Mouse (Mus musculus): ENCODE measurements at regions not wholly inside any gene's neighbourhood (a gene's known extent, or its start where the extent isn't known, plus 50 kb on each side); places are given as distances from the start of the nearest gene placed in this dataset.

DNA sequence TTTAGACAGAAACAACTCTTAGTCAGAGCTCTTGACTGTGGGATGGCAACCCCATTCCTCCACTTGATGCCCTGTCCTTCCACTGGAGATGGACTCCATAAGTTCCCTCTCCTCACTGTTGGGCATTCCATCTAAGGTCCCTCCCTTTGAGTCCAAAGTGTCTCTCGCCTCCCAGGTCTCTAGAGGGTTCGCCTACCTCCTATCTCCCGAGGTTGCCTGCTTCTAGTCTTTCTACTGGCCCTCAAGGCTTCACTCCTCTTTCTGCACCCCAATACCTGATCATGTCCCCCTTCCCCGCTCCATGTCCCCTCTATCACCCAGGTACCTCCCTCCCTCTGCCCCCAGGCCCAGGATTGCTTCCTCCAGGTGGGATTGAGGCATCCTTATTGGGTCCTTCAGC, 142.9 kb upstream of the Mgmt start:
- Histone ChIP-seq H3K27ac (no peak overlapping the region), H3K9me3 (replicated peaks) (no peaks in the 10 kb centered on the region), H3K36me3 (no peaks in the 10 kb centered on the region), H3K4me2 (no peak overlapping the region), H3K9ac (no peak overlapping the region), H3K4me3 (no peak overlapping the region), H3K27me3 (replicated peaks) (no peaks in the 10 kb centered on the region), H3K4me1 (no peaks in the 10 kb centered on the region)
- ATAC-seq = no peak
- WGBS (ENCODE audit: insufficient replicate concordance) = 46% methylated on average over 4 of the region's 4 CpGs

DNA sequence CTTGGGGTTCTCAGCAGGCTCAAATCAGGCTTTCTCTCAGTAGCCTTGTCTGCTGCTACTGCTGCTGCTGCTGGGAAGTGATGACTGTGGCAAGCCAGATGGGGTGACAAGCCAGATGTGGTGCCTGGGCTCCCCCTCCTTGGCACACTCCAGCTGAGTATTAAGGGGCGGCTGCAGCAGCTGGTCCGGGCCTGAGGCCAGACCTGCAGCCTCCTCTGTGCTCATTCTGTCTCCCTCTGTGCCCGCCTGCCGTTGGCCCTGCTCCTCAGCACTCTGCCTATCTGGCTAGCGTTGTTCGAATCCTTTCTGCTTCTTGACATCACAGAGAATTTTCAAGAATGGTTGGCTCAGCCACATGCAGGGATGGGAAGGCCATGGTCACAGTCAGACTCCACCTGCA, 139.6 kb upstream of the Mgmt start:
- H3K4me3 ChIP-seq = no peak overlapping the region
- no peak for ATAC-seq
- WGBS (ENCODE audit: insufficient replicate concordance) = 69% methylated on average over 6 of the region's 6 CpGs

DNA sequence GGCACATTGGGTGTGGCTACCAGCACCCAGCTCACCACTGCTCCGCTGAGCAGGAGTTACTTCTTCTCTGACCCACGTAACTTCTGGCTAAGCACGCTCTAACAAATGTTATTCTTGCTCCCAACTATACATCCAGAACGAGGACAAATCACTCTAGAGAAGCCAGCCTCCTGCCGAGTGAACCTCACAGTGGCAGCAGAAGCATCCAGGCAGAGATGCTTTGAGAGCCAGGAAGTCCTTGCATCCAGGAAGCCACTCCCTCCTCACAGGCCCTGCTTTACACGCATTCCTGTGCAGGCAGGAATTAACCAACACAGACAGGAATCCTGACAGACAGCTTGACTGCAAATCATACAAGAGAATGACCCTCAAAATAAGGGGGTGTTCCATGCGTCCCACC, 129.4 kb upstream of the Mgmt start:
- Histone ChIP-seq H3K36me3 (no peaks in the 10 kb centered on the region), H3K27ac (no peak overlapping the region), H3K4me2 (no peak overlapping the region), H3K4me1 (no peaks in the 10 kb centered on the region), H3K9ac (no peak overlapping the region), H3K27me3 (replicated peaks) (no peaks in the 10 kb centered on the region), H3K4me3 (no peak overlapping the region), H3K9me3 (replicated peaks) (no peaks in the 10 kb centered on the region)
- 46% methylated on average over 7 of the region's 7 CpGs for WGBS (ENCODE audit: insufficient replicate concordance)
- ATAC-seq = no peak

More for the DNA sequence above, 139.6 kb upstream of the Mgmt start:
- Histone ChIP-seq H3K36me3 (no peaks in the 10 kb centered on the region), H3K4me2 (no peak overlapping the region), H3K9me3 (replicated peaks) (no peaks in the 10 kb centered on the region), H3K4me1 (no peaks in the 10 kb centered on the region), H3K27ac (no peak overlapping the region), H3K27me3 (replicated peaks) (no peaks in the 10 kb centered on the region), H3K9ac (no peak overlapping the region)

DNA sequence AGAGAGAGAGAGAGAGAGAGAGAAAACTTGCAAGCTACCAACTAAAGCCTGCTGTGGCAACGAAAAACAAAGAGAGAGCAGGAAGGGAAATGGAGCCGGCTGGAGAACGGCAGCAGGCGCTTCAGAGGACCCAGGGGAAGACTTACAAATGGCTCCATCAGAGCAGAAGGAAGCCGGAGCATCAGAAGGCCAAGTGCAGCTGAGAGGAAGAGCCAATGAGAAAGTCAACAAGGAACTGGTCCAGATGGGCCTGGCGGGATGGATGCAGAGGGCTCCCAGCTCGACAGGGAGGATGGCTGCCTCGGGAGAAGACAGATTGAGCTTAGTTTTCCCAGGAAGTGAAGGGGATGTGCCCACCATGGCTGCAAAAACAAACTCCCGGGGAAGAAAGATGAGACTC, 127.2 kb upstream of the Mgmt start:
- no peak for ATAC-seq
- WGBS (ENCODE audit: insufficient replicate concordance) = 54% methylated on average over 9 of the region's 9 CpGs
- Histone ChIP-seq H3K4me3 (no peak overlapping the region), H3K36me3 (no peaks in the 10 kb centered on the region), H3K4me2 (no peak overlapping the region), H3K9me3 (replicated peaks) (no peaks in the 10 kb centered on the region), H3K4me1 (no peaks in the 10 kb centered on the region), H3K27ac (no peak overlapping the region), H3K9ac (no peak overlapping the region), H3K27me3 (replicated peaks) (no peaks in the 10 kb centered on the region)

DNA sequence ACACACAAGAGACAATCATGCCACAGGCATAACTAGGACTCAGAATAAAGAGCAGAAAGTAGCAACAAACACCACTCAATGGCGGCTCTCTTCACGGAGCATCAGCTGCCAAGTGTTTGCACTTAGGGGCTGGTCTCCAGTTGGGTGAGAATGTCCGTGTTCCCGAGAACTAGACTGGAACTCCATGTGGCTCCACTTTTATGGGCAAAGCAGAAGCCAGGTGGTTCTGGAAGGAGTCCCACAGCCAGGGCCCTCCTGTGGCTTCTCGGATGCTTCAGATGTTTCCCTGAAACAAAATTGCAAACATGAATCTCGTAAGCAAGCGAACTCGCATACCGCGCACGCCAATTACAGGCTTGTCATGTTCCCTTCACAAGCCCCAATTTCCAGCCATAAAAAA, 113.7 kb upstream of the Mgmt start:
- Histone ChIP-seq H3K27me3 (replicated peaks) (no peaks in the 10 kb centered on the region), H3K9me3 (replicated peaks) (no peaks in the 10 kb centered on the region), H3K4me2 (no peak overlapping the region), H3K27ac (no peak overlapping the region), H3K9ac (no peak overlapping the region), H3K36me3 (no peaks in the 10 kb centered on the region), H3K4me1 (no peaks in the 10 kb centered on the region), H3K4me3 (no peak overlapping the region)
- 83% methylated on average over 11 of the region's 11 CpGs for WGBS (ENCODE audit: insufficient replicate concordance)
- ATAC-seq = no peak

DNA sequence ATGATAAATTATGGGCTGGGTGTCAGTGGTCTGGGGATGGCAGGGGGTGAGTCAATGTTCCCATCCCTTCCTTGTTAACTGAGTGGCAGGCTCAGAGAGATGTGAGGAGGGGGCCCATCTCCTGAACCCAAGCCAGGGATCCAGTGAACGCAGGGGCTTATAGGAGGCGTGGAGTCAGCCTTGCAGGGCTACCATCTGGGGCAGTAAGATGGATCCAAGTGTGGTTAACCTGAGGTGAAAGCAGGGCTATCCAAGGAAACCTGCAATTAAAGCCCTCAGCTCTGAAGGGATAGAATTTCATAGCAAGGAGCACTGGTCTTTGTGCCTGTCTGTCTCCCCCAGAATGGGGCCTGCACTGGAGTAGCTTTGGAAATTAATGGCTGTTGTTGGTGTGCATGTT, 103.3 kb upstream of the Mgmt start:
- H3K4me2 ChIP-seq = no peak overlapping the region
- H3K9me3 ChIP-seq (replicated peaks) = no peaks in the 10 kb centered on the region
- H3K36me3 ChIP-seq = no peaks in the 10 kb centered on the region
- no peak overlapping the region for H3K9ac ChIP-seq
- 65% methylated on average over 2 of the region's 2 CpGs for WGBS (ENCODE audit: insufficient replicate concordance)
- ATAC-seq = no peak
- H3K4me1 ChIP-seq = no peaks in the 10 kb centered on the region
- no peaks in the 10 kb centered on the region for H3K27me3 ChIP-seq (replicated peaks)
- no peak overlapping the region for H3K27ac ChIP-seq
- no peak overlapping the region for H3K4me3 ChIP-seq

DNA sequence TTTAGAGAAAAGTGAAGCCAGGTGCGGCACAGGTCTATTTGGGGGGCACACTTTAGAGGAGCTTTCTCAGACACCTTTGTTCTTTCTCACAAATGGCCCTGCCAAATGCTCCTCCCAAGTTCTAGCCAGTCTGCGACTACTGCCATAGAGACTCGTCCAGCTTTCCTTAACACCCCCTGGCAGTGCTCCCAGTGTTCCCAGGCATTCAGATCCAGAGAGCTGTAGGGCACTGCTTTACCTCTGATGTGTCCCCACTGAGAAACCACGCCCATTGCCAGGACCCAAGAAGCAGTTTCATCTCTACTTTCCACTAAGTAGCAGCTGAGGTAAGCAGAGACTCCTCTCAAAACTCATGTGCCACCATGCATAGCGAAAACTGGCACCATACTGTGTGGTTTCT, 102.3 kb upstream of the Mgmt start:
- H3K4me3 ChIP-seq = no peak overlapping the region
- no peaks in the 10 kb centered on the region for H3K9me3 ChIP-seq (replicated peaks)
- no peaks in the 10 kb centered on the region for H3K27me3 ChIP-seq (replicated peaks)
- H3K4me1 ChIP-seq = no peaks in the 10 kb centered on the region
- no peaks in the 10 kb centered on the region for H3K36me3 ChIP-seq
- ATAC-seq = no peak
- no peak overlapping the region for H3K4me2 ChIP-seq
- no peak overlapping the region for H3K9ac ChIP-seq
- H3K27ac ChIP-seq = no peak overlapping the region
- WGBS (ENCODE audit: insufficient replicate concordance) = 60% methylated on average over 5 of the region's 5 CpGs

DNA sequence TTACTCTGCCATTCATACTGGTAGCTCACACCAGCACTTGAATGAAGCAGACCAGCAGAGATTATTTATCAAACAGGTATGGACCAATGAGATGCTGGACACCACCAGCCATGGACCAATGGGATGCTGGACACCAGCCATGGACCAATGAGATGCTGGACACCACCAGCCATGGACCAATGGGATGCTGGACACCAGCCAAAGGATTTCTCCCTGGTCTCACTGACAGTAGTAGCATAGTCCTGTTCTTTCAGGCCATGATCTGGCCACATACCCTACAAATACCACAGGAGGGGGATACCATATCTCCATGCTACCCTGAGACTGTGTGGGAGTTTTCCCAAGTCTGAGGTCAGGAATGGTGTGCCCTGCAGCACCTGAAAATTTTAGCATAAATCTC, 98.0 kb upstream of the Mgmt start:
- H3K27ac ChIP-seq = no peak overlapping the region
- H3K4me2 ChIP-seq = no peak overlapping the region
- H3K27me3 ChIP-seq (replicated peaks) = no peaks in the 10 kb centered on the region
- no peaks in the 10 kb centered on the region for H3K36me3 ChIP-seq
- ATAC-seq = no peak
- H3K9ac ChIP-seq = no peak overlapping the region
- H3K4me3 ChIP-seq = no peak overlapping the region
- H3K4me1 ChIP-seq = no peaks in the 10 kb centered on the region
- no peaks in the 10 kb centered on the region for H3K9me3 ChIP-seq (replicated peaks)

DNA sequence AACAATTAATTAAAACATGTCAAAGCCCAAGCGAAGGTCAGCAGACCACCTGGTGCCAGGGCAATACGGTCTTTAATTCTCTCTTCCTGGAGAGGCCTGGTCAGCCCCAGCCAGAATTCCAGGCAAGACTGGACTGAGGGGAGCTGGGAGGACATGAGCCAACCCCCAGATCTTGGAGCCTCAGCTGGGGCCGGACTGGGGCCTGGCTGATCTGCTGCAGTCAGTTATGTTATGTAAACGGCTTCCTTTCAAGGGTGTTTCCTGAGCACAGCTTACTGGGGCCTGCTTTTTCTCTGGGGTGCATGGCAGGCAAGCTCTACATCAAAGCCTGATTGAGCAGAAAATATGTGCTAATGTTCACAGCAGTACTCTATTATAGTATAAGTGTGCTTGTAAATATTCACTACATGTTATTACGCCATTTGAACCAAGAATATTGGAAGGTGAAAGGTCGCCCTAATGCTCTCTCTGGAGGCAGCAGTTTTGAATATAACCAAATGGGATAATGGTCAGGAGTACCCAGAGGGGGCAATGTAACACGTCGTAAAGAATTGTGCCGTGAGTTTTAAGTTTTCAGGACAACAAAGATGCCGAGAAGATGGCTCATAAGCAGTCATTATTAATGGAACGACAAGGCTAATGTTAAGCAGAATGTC, 96.5 kb upstream of the Mgmt start:
- no peak for ATAC-seq
- no peaks in the 10 kb centered on the region for H3K36me3 ChIP-seq

DNA sequence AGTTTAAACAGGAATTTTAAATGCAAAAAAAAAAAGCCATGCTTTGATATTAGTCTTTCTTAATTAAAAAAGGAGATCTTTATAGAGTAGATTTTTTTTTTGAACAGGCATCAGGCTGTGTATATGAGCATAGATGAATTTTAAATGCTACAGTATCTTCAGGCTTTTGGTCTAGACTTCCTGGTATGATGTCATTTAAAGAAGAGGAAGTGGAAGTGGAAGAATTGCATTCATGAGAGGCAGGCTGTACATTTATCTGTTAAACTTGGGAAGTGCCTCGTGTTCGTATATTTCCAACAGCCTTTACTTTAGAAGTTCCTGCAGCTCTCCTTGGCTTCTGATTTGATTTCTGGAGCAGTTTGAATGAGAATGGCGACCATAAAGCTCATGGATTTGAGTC, 95.8 kb upstream of the Mgmt start:
- Histone ChIP-seq H3K27me3 (replicated peaks) (no peaks in the 10 kb centered on the region), H3K27ac (no peak overlapping the region), H3K9ac (no peak overlapping the region), H3K4me3 (no peak overlapping the region), H3K4me2 (no peak overlapping the region), H3K4me1 (no peaks in the 10 kb centered on the region), H3K9me3 (replicated peaks) (no peaks in the 10 kb centered on the region), H3K36me3 (no peaks in the 10 kb centered on the region)
- 47% methylated on average over 3 of the region's 3 CpGs for WGBS (ENCODE audit: insufficient replicate concordance)
- ATAC-seq = no peak

More for the DNA sequence above, 96.5 kb upstream of the Mgmt start:
- no peaks in the 10 kb centered on the region for H3K4me1 ChIP-seq
- H3K9ac ChIP-seq = no peak overlapping the region
- no peaks in the 10 kb centered on the region for H3K9me3 ChIP-seq (replicated peaks)
- no peak overlapping the region for H3K4me2 ChIP-seq
- H3K27ac ChIP-seq = no peak overlapping the region
- WGBS (ENCODE audit: insufficient replicate concordance) = 58% methylated on average over 11 of the region's 11 CpGs
- H3K27me3 ChIP-seq (replicated peaks) = no peaks in the 10 kb centered on the region
- H3K4me3 ChIP-seq = no peak overlapping the region

DNA sequence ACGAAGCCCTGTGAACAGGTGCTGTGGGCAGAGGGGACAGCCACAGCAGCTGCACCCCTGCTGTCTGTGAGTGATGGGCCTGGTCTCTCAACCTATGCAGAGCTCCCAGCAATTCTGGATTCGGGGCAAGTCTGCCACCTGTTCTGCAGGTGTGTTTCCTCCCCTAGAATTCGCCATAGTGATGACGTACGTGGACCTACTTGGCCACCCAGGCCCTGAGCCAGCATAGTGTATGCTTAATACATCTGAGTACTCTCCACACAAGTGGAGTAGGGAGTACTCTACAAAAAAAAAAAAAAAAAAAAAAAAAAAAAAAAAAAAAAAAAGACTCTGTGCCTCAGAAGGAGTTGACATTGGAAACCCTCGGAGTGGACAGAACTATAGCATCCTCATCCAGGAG, 87.3 kb upstream of the Mgmt start:
- Histone ChIP-seq H3K36me3 (no peaks in the 10 kb centered on the region), H3K9ac (no peak overlapping the region), H3K4me3 (no peak overlapping the region), H3K4me1 (no peaks in the 10 kb centered on the region), H3K27me3 (replicated peaks) (no peaks in the 10 kb centered on the region), H3K27ac (no peak overlapping the region), H3K4me2 (no peak overlapping the region), H3K9me3 (replicated peaks) (no peaks in the 10 kb centered on the region)
- no peak for ATAC-seq
- 78% methylated on average over 6 of the region's 6 CpGs for WGBS (ENCODE audit: insufficient replicate concordance)

DNA sequence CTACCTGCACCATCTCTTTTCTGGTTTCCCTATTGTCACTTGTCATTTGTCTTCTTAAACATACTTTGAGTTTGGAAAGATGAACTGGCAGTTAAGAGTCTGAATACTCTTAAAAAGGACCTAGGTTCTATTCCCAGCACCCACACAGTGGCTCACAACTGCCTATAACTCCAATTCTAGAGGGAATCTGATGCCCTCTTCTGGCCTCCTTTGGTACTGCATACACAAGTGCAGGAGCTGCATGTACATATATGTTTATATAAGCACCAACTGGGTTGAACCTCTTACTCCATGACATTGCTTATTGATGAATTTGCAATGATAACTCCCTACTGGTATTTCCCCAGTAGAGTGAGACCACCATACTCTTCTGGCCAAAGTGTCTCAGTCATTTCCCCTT, 86.4 kb upstream of the Mgmt start:
- Histone ChIP-seq H3K4me1 (no peaks in the 10 kb centered on the region), H3K27me3 (replicated peaks) (no peaks in the 10 kb centered on the region), H3K9ac (no peak overlapping the region), H3K9me3 (replicated peaks) (no peaks in the 10 kb centered on the region), H3K4me2 (no peak overlapping the region), H3K36me3 (no peaks in the 10 kb centered on the region), H3K4me3 (no peak overlapping the region), H3K27ac (no peak overlapping the region)
- no peak for ATAC-seq

DNA sequence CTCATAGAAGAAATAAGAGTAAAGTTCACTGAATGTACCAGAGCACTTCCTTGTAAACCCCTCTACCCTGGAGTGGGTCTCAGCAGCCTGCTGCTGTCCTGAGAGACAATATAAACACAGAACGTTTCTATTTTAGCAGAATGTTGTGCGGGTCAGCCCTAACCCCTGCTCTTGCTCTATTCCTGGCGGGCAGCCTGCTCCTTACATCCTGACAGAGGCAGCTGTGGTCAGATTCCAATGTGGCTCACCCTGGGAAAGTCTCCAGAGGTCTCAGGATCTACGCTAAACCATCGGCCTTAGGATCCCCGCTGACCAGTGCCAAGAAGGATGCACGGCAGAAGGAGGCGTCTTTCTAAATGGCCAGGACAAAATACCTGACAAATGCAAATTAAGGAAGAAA, 84.8 kb upstream of the Mgmt start:
- Histone ChIP-seq H3K27me3 (replicated peaks) (no peaks in the 10 kb centered on the region), H3K9me3 (replicated peaks) (no peaks in the 10 kb centered on the region), H3K4me2 (no peak overlapping the region), H3K36me3 (no peaks in the 10 kb centered on the region), H3K9ac (no peak overlapping the region), H3K4me3 (no peak overlapping the region), H3K4me1 (no peaks in the 10 kb centered on the region), H3K27ac (no peak overlapping the region)
- ATAC-seq = no peak
- WGBS (ENCODE audit: insufficient replicate concordance) = 69% methylated on average over 8 of the region's 8 CpGs

Measured in liver, embryonic 12.5 days (tissue).